ENCODE assay signal across 33 mouse cellular contexts in genomic region chr9:112251339-112251738, GRCm38 (mm10). TPM values are rescaled to one million over a fixed set of nuclear protein-coding genes. Genes with fewer than 3 reads are reported as not detected.
"Had no signal": no experiment of that assay in that cellular context is flagged by ENCODE, and none has a peak within 500 bp of the region (broad histone marks: within the 10 kb centered on the region; RNA-seq: fewer than 3 reads in every experiment).

No protein-coding gene starts in this region.

- H3K27ac ChIP-seq: limb, embryonic 10.5 days; limb, embryonic 12.5 days; limb, embryonic 13.5 days; limb, embryonic 15.5 days; liver, embryonic 12.5 days; liver, embryonic 13.5 days; liver, embryonic 14.5 days; liver, embryonic 15.5 days; lung, embryonic 15.5 days; macrophage; midbrain, embryonic 10.5 days; midbrain, embryonic 12.5 days; midbrain, embryonic 13.5 days; midbrain, embryonic 15.5 days; neural tube, embryonic 12.5 days; neural tube, embryonic 13.5 days had no signal

- H3K27me3 ChIP-seq: limb, embryonic 12.5 days; limb, embryonic 13.5 days; limb, embryonic 15.5 days; liver, embryonic 12.5 days; liver, embryonic 13.5 days; liver, embryonic 15.5 days; lung, embryonic 15.5 days; megakaryocyte, embryonic 14.5 days; midbrain, embryonic 12.5 days; midbrain, embryonic 13.5 days; midbrain, embryonic 15.5 days; neural tube, embryonic 12.5 days; neural tube, embryonic 13.5 days had no signal

- ATAC-seq: liver, embryonic 12.5 days; liver, postnatal 0 days; lung, postnatal 0 days; midbrain, embryonic 13.5 days; midbrain, embryonic 15.5 days; midbrain, embryonic 16.5 days had no signal

- H3K36me3 ChIP-seq: limb, embryonic 10.5 days; limb, embryonic 12.5 days; limb, embryonic 13.5 days; limb, embryonic 15.5 days; liver, embryonic 12.5 days; liver, embryonic 13.5 days; liver, embryonic 15.5 days; lung, embryonic 15.5 days; midbrain, embryonic 10.5 days; midbrain, embryonic 12.5 days; midbrain, embryonic 13.5 days; midbrain, embryonic 15.5 days; neural tube, embryonic 12.5 days; neural tube, embryonic 13.5 days had no signal

- H3K4me3 ChIP-seq: limb, embryonic 10.5 days; limb, embryonic 12.5 days; limb, embryonic 13.5 days; limb, embryonic 15.5 days; liver, embryonic 12.5 days; liver, embryonic 13.5 days; liver, embryonic 15.5 days; lung, embryonic 15.5 days; megakaryocyte, embryonic 14.5 days; midbrain, embryonic 10.5 days; midbrain, embryonic 12.5 days; midbrain, embryonic 13.5 days; midbrain, embryonic 15.5 days; myocyte; neural tube, embryonic 12.5 days; neural tube, embryonic 13.5 days had no signal

- H3K4me1 ChIP-seq: limb, embryonic 10.5 days; limb, embryonic 12.5 days; limb, embryonic 13.5 days; limb, embryonic 15.5 days; liver, embryonic 15.5 days; lung, embryonic 15.5 days; midbrain, embryonic 10.5 days; midbrain, embryonic 12.5 days; midbrain, embryonic 13.5 days; midbrain, embryonic 15.5 days; neural tube, embryonic 12.5 days; neural tube, embryonic 13.5 days had no signal

- H3K9me3 ChIP-seq: limb, embryonic 10.5 days; limb, embryonic 12.5 days; limb, embryonic 13.5 days; limb, embryonic 15.5 days; liver, embryonic 12.5 days; liver, embryonic 13.5 days; liver, embryonic 15.5 days; lung, embryonic 15.5 days; megakaryocyte, embryonic 14.5 days; midbrain, embryonic 10.5 days; midbrain, embryonic 12.5 days; midbrain, embryonic 13.5 days; midbrain, embryonic 15.5 days; neural tube, embryonic 12.5 days; neural tube, embryonic 13.5 days had no signal

- DNase-seq: left cerebral cortex, postnatal 4 days; liver; liver, embryonic 13.5 days; liver, postnatal 0 days; lung, adult 18-20 months; lung, adult 2 months; lung, embryonic 14.5 days; lung, postnatal 10 days; lung, postnatal 14 days; lung, postnatal 36 days; lung, postnatal 4 days; midbrain, embryonic 14.5 days had no signal

RNA-seq across cellular contexts. Expression of gene Arpp21, which starts 15.6 kb away (rescaled TPM):
- total RNA-seq: monocyte, adult 5-6 weeks had no signal
- polyA plus RNA-seq: liver, adult 2 months; lung, postnatal 0 days had no signal
